Mouse (Mus musculus) adrenal gland, adult 8-10 months (tissue): Measurements from ENCODE around the gene Fkbp3. TPM values are rescaled to one million over a fixed set of nuclear protein-coding genes. Genes with fewer than 3 reads are reported as not detected.

Experiments
- DNase-seq: peaks from one replicate; pipeline ENCODE4 v3.0.0; 2022
- total RNA-seq, 4 experiments: library from RNA; stranded (reverse); gene quantifications; 2 replicates each; pipeline ENCODE4 v1.2.4; 2022

Gene Fkbp3
- total RNA-seq, 4 experiments from 2014 or later: 100.0 to 144 (median 129) TPM

DNA sequence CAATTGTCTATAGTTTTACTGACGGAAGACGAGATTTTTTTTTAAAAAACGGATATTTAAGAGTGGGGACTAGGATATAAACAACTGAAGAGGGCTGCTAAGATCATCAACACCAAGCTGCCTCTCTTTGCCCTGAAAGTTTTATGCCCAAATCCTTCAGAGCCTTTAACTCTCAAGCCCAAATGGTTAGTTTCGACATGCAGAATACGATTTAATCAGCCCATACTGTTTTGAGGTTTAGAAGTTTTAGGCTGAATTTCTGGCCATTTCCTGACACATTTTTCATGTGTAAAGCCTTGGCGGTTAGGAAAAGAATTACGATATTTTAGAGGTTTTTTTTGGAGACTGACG is 38.0 kb downstream of the Fkbp3 start:
- DNase-seq: no peak

DNA sequence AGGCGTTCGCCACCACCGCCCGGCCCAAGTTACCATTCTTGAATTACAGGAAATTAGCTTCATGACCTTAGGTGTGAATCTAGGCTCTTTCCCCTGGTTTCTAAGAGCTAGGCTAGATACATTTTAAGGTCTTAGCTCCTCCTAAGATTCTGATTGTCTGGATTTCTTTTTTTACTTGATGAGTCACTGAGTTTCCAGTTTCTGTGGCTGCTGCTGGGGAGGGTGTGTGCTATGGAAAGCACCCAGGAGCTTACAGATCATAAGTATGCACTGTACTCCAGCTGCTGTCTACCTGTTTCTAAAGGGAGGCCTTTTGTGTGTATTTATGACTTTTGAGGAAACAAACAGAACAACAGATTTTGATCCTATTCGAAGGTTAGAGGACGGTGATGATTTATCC is 51.0 kb downstream of the Fkbp3 start:
- no peak for DNase-seq

Other genes starting within 250 kb of the Fkbp3 start
- gene Gm527, start 156.1 kb downstream of the Fkbp3 start, total RNA-seq: 1 to 10 TPM; 4.1 to 7.5 (median 5.7) TPM
- 10 to 100 TPM; 15.0 to 16.0 (median 15.6) TPM for gene Klhl28, start 108.5 kb downstream of the Fkbp3 start, total RNA-seq
- gene Togaram1, start 108.2 kb downstream of the Fkbp3 start, total RNA-seq: 10 to 100 TPM; 39.3 to 46.5 (median 39.7) TPM
- gene Prpf39, start 37.7 kb downstream of the Fkbp3 start, total RNA-seq: 10 to 100 TPM; 23.6 to 70.7 (median 44.5) TPM
- 10 to 100 TPM; 11.2 to 13.3 (median 11.9) TPM for gene Fancm, start 1.6 kb upstream of the Fkbp3 start, total RNA-seq
- gene Mis18bp1, start 98.6 kb upstream of the Fkbp3 start, total RNA-seq: 1 to 10 TPM in 1 of 4 experiments, under 1 TPM in 3; 0.51 to 1.0 (median 0.79) TPM
- under 1 TPM in 2 of 4 experiments, not detected in 2; 0.15 to 0.17 TPM for gene Wdr20rt, start 151.5 kb upstream of the Fkbp3 start, total RNA-seq